Mouse (Mus musculus) E14TG2a.4 (cell line): ENCODE results near the gene Sigmar1.

ENCODE experiments used
- CTCF ChIP-seq: conservative IDR thresholded peaks from 2 replicates; pipeline ENCODE4 v1.5.1; 2014; ENCODE audit warnings: low read length
- NANOG ChIP-seq: IDR thresholded peaks from 2 replicates; pipeline ENCODE4 v1.6.1; 2014; ENCODE audit warnings: borderline replicate concordance, low read length, mixed read lengths
- POU5F1 ChIP-seq: IDR thresholded peaks from 2 replicates; pipeline ENCODE4 v1.6.1; 2014; ENCODE audit warnings: low read length, borderline replicate concordance

DNA sequence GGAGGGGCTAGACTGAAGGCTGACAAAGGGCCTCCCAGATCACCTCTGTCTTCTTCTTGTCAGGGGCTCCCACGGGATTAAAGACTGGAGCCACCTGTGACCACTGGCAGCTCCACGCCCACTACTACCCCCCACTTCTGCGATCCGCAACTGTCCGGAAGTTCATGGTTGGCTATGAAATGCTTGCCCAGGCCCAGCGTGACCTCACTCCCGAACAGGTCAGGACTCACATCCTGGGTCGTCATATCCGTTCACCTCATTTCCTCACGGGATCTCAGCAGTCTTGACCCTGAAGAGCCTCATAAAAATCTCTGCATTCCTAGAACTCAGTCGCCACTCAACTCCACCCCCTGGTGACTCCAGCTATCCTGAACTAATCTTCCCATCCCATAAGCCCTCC lies 2.1 kb upstream of the Sigmar1 start:
- TF ChIP-seq CTCF (no peak), POU5F1 (no peak), NANOG (no peak)
